Mouse (Mus musculus) layer of hippocampus, adult 11-12 months (tissue): Measurements from ENCODE around the gene Cyp2d26.
"Not testable (repeated sequence)": the region's sequence is repeated elsewhere in the genome, so short reads cannot be mapped to it uniquely, and the experiment has no call there.

Source experiments
- DNase-seq: peaks from one replicate; pipeline ENCODE4 v3.0.0; 2022; ENCODE audit warnings: low spot score

Gene Cyp2d26

GRCm38 (mm10) chr15:82794277-82794676, at the start of gene Cyp2d26:
Gene Cyp2d26 (minus strand): TSS chr15:82794294.
- no peak for DNase-seq

- no peak for DNase-seq
These were observed 45.1 kb upstream of the Cyp2d26 start for GRCm38 (mm10) chr15:82839146-82839545.

DNA sequence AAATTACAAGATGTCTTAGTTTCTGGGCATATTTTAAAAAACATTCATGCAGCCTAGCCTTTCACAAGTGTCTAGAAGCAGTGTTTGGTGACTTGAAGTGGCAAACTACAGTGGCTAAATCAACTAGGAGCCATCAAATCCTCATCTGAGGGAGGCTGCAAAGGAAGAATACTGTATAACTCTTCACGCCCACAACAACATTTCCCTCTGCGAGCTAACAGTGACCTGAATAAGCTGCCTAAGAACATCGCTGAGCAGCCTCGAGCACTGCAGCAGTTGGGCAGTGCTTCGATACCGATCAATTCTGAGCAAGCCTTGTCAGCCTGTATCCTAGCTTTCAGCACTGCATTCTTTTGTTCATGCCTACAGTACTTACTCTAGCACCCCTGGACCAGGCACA, 35.8 kb upstream of the Cyp2d26 start:
- DNase-seq: no peak

- DNase-seq: no peak
These were observed 31.8 kb upstream of the Cyp2d26 start for GRCm38 (mm10) chr15:82825866-82826265.

DNA sequence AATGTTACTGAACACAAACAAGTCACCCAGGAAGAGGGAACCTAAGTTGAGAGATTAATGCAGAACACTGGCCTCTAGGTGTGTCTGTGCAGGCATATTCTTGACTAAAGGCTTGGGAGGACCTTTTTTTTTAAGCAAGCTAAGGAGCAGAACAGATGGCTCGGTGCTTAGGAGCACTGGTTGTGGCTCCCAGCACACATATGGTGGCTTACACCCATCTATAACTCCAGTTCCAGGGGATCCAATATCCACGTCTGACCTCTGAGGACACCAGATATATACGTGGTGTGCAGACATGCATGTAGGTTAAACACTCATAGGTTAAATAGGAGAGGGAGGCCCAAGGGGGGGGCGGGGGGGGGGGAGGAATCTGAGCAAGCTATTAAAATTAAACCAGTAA, 28.3 kb upstream of the Cyp2d26 start:
- no peak for DNase-seq

GRCm38 (mm10) chr15:82821657-82822056, 27.6 kb upstream of the Cyp2d26 start:
- DNase-seq: no peak

- DNase-seq: no peak
These were observed 21.2 kb upstream of the Cyp2d26 start for GRCm38 (mm10) chr15:82815296-82815695.

GRCm38 (mm10) chr15:82814806-82815205, 20.7 kb upstream of the Cyp2d26 start:
- peak; percentile 64 for DNase-seq

GRCm38 (mm10) chr15:82814321-82814720, 20.2 kb upstream of the Cyp2d26 start:
- DNase-seq: no peak

GRCm38 (mm10) chr15:82810556-82810955, 16.5 kb upstream of the Cyp2d26 start:
- no peak for DNase-seq

DNA sequence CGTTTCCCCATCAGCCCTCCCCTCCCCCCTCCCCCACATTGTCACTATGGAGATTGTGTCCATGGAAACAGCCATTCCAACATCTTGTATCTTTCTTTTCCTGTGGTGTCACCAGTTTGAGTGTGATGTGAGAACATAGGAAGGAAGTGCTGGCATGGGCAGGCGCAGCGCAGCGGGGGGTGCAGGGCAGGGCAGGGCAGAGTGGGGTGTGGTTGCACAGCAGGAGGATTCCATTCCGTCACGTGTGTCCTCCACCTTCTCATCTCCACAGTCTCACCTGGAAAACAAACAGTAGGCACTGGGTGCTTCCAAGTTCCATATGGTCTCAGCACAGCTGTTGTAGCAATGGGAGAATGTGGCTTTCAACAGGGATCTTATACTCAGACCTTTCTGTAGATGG, 15.4 kb upstream of the Cyp2d26 start:
- DNase-seq: no peak

GRCm38 (mm10) chr15:82806969-82807763, 13.1 kb upstream of the Cyp2d26 start:
- no peak for DNase-seq

DNA sequence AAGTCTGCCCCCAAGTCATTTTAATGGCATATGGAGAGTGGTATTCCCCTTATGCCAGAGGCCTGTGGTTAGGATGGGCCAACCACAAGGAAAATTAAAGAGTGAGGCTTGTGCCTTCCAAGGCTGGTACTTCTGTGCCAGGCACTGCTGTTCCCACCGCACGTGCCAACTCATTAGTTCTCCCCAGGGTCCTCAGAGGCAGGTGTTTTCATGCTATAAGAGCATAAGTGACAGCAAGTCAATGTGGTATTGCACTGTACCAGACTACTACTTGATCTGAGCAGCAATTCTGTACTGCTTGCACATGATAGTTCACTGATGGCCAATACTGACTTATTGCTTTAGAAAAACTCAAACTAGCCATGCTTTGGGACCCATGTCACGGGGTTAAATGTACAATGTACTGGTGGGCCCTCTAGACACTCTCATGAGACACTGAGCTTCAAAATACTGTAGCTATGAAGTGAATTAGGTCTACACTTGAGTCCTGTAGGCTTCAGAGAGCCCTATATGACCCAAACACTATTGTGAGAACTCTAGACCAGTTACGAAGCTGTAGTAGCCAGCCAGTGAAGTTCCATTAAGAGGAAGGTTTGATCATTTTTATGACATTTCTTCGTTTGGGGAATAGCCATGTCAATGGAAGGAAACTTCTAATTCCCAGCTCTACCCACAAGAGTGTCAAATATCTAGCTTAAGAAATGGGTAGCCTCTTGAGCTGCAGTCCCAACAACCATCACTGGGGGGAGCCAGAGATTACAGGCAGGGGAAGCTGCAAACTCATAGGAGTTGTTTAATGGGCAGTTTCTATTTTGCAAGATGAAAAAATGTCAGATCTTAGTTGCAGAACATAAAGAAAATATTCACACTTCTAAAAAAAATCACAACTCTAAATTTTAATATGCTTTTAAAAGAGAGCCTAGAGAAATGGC, 10.9 kb upstream of the Cyp2d26 start:
- peak; percentile 88 for DNase-seq

- no peak for DNase-seq
These were observed 1.9 kb upstream of the Cyp2d26 start for GRCm38 (mm10) chr15:82795936-82796440.

DNA sequence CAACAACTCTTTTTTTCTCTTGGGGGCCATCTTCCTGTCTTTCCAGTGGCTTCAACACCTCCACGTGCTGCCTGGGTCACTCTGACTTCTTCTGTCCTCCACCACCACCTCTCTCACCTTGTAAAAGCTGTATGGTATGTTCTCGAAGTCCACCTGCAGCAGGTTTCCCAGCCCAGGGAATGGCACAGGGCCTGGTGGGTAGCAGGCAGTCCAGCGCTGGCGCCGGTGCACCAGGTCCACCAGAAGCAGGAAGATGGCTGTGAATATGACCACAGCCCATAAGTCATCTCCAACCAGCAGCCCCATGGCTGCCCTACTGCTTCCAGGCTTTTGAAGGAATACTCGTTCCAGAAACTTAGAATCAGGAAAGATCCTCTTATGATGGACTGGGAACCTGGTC, 226 bp downstream of the Cyp2d26 start:
- DNase-seq: no peak

GRCm38 (mm10) chr15:82793454-82793853, 640 bp downstream of the Cyp2d26 start:
- DNase-seq: no peak

DNA sequence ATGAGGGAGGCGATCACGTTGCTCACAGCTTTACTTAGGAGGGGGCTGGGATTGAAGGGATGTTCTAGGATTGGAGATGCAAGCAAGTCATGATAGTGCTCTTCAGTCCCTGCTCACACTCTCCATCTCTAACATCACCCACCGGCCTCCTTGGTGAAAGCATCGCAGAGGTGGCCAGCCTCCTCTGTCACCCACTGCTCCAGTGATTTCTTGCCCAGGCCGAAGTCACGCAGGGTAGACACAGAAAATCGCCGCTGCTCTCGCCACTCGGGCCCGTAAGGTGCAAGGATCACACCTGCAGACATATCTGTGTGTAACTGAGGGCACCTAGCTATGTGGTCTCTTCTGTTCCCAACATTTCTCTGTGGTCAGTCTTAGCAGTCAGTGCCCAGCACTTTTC, 1.5 kb downstream of the Cyp2d26 start:
- DNase-seq: no peak

DNA sequence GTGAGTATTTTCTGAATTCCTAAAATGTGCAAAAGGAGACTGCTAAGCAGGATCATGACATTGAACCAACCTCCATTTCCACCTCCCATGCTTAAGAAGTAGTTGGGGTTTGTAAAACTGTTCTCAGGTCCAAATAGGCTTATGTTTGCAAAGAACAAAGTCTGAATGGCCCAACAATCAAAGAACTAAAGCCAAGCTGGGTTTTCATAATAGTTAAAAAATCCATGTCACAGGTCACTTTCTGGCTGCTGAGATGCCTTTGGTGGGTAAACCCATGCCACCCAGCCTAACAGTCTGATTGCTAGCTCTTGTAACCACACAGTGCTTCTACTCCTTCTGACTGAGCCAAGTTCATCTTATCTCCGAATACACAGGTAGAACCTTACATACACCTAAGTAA, 9.5 kb downstream of the Cyp2d26 start:
- no peak for DNase-seq

- DNase-seq: no peak
These were observed 10.3 kb downstream of the Cyp2d26 start for GRCm38 (mm10) chr15:82783800-82784199.

DNA sequence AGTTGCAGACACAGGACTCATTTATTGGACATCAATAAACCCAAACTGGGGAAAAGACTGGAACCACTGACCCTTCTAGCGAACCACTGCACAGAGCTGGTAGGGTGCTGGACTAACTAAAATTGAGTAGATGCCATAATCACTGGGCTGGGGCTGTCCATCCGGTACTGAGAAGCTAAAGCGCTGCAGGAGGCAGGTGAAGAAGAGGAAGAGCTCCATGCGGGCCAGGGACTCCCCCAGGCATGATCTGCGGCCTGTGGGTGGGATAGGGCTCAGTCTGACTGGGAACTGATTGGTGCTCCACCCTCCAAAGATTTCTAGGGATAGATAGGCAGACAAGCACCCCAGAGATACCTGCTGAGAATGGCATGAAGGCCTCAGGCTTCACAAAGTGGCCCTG, 16.2 kb downstream of the Cyp2d26 start:
- DNase-seq: not testable (repeated sequence)

DNA sequence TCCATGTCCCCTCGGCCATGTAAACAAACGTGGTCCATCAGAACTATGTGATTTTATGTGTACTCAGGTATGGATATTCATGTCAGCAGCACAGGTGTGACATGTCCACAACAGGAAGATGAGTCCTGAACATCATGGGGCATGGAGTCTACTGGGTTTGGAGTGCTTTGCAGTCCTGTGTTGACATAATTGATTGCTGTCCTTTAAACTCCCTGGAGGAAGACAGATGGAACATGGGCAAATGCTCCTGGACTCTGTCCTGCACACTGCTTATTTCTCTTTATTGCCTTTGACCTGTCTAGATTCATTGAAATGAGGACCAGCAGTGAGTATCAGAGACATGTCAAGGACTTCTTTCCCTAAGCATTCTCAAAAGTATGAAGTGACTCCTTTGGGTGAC, 28.2 kb downstream of the Cyp2d26 start:
- DNase-seq: no peak

DNA sequence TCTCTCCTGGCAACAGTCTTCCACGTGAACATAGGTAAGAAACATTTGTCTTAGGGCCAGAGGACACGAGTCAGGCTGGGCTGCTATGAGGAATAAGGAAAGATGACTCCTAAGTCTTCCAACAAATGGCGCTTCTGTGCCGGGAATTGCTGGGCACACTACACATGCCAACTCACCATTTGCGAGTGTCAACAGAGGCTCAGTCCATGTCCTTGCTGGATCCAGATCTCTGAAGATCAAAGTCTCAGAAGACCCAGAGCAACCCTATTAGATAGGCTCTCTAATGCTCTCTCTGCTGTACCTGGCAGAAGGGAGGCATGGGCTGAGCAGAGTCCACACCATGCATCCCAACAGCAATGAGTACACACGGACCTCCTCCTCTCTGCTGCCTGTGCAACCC, 29.2 kb downstream of the Cyp2d26 start:
- no peak for DNase-seq
